Mouse (Mus musculus) CD4-positive helper T cell, adult 2 months (primary cell): ENCODE data around the gene Trpm1.

ENCODE experiments used
- DNase-seq: peaks from one replicate; pipeline ENCODE4 v3.0.0-alpha.2; 2012; ENCODE audit warnings: low read depth, missing footprints, low spot score

Gene Trpm1

DNA sequence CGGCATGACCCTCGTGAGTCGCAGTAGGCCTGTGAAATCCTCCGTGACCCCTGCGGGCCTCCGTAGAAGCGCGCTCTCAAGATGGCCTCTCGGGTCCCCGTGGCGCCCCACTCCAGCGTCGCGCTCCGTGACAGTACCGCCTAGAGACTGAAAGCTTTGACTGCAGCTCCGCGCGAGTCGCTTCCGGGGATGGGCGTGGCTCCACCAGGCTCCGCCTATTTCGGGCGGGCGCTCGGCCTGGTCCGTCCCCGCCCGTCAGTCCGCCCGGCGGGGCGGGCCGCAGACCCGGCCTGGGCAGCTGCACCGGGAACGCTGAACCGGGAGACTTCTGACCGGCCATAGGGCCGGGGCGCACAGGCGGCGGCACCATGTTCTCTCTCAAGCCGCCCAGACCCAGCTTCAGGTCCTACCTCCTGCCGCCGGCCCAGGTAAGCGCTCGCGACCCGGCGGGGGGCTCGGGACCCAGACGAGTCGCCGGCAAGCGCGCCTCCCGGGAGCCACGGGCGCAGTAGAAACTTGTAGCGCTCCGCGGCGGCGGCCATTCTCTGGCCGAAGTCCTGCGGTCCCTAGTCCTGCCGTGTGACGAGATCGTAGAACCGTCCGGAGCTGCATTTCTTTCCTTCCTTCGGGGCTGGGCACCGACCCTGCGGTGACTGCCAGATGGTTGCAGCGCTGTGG is 133.9 kb downstream of the Trpm1 start, which contains the start of gene Mtmr10:
Mtmr10 (plus strand) TSS at position 240 of the 678 bp plus-strand sequence.
- DNase-seq: peak; percentile 96

DNA sequence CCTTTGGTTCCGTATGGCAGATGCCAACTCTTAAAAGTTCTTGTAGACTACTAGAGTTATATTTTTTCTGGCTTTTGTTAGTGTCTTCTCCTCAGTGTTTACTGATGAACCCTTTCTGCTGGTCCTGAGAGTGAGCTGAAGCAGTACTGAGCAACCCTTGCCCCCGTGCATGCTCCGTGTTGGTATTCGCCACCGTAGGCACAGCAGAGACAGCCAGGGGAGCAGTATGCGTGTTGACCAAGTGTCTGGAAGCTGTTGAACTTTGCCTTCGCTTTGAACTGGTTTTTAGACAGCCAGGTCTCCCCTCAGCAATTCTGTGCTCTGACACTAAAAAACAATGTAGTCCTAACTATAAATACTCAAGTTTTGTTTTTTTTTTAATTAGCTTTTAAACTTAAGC is 135.8 kb downstream of the Trpm1 start:
- DNase-seq: no peak

DNA sequence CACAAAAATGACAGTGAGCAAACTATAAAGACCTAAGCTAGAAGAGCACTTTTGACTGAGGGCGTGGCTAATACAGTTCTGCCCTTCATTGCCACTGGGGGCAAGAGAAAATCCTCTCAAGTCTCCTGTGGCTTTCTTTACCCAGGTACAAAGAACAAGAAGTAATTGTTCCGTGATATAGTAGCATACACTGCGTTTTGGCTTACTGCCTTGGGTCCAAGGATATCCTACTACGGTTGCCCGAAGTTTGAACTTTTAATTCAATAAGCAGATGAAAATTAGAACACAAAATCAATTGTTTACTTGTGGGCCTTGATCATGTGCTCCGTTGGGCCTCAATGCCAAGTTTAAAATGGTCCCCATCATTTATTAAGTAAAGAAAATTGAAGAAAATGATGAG is 136.8 kb downstream of the Trpm1 start:
- DNase-seq: no peak

GRCm38 (mm10) chr7:64291722-64292121 is 138.1 kb downstream of the Trpm1 start:
- no peak for DNase-seq

DNA sequence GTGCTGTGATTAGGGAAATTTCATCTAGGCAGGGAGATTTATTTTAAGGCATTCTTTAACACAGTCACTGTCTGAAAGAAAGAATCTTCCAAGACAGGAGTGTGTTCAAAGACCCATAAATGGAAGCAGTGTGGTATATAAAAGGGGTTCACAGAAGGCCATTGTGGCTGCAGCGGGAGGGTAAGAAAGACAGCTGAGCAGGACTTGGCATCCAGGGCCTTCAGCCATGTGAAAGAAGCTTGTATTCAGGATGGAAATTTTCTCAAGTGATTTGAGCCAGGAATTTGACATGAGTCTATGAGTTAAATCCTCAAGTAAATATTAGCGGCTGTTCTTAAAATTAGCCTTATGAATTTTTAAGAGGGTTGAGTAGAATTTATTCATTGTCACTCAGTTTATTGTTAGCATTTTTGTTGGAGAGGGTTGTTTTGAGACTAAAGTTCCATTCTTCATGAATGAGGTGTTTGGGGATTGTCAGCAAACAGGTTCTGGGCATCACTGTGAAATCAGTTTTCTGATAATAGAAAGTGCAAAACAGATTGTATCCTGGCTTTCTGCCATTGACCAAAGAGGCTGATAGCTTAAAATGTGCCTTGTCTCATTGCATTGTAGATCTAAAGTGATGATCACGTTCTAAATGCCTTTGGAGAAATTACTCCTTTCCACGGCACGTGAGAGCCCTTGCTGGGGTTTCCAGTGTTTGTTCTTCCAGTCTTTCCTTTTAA is 142.8 kb downstream of the Trpm1 start:
- DNase-seq: no peak

DNA sequence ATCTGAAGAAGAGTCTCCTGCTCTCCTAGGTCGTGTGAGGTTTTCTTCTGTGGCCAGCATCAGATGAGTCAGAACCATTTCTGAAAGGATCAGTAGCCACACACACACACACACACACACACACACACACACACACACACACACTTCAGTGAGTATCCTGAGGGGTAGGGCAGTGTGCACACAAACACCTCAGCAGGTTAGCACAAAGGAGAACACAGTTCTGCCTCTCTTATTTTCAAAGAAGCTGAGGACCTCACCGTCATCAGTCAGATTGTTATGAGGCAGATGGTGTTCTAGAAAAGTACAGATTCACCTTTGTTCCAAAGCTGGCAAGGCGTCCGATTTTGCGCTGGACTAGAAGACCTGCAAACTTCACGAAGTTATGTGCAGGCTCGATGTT is 156.6 kb downstream of the Trpm1 start:
- DNase-seq: no peak

- DNase-seq: no peak
Measured at GRCm38 (mm10) chr7:64310756-64311155, 157.1 kb downstream of the Trpm1 start.

DNA sequence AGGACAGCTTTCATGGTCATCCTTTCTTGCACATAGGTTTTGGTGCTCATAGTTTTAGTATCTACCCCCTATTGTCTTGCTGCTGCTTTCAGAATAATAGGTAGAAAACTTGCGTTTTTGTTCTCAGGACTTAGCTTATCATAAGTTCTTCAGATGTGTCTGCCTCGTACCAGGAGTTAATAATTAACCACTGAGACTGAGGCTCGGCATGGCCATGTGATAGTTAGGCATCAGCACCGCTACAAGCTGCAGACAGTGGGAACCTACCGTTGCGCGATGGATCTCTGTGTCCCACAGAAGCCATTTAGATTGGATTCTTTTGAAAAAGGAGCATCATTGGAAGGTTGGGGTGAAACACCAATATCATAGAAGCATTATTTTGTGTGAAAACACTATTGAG is 159.2 kb downstream of the Trpm1 start:
- no peak for DNase-seq
